Mouse (Mus musculus) embryonic fibroblast, embryonic 13.5 days (primary cell): ENCODE measurements around the gene Hip1r.

Experiments used
- CTCF ChIP-seq: IDR thresholded peaks from 2 replicates; pipeline ENCODE4 v1.5.1; 2011; ENCODE audit warnings: mild to moderate bottlenecking, control low read depth, low read length, moderate library complexity, borderline replicate concordance; ENCODE audit not compliant: insufficient read depth
- POLR2A ChIP-seq: IDR thresholded peaks from 2 replicates; pipeline ENCODE4 v1.6.1; 2011; ENCODE audit warnings: low read depth, mild to moderate bottlenecking, control low read depth, low read length, moderate library complexity

DNA sequence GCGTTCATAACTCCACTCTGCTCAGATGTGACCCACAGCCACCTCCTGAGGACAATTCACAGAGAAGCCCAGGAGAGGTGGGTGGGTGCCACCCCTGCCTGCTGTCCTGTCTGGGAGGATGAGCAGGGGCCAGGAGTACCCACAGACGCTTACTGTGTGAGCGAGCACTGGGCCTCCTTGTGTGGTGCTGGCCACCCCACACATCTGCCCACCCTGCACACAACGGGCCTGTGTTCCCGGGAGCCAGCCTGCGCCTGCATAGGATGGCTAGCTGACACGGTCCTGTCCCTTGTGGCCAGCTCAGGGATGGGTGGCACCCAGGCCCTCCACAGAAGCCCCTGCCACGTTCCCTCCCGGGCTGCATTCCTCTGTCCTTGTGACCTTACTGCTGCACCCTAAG lies 12.0 kb downstream of the Hip1r start:
- no peak for TF ChIP-seq POLR2A
- no peak for TF ChIP-seq CTCF
